Mouse (Mus musculus): ENCODE measurements around the gene Polr2f. TPM values are rescaled to one million over a fixed set of nuclear protein-coding genes. Genes with fewer than 3 reads are reported as not detected.
A peak's percentile ranks its signal among the peaks of the same experiment; 100 is the strongest.

The Polr2f gene
- polyA plus RNA-seq, 1 experiment from 2014 or later, result 293 TPM

- no peaks in the 10 kb centered on the region for H3K9me3 ChIP-seq
- no peak within 1 kb of the TSS for H3K27ac ChIP-seq (replicated peaks)
- ATAC-seq (replicated peaks), result no peak
- H3K36me3 ChIP-seq, result no peaks in the 10 kb centered on the region
- no peaks in the 10 kb centered on the region for H3K4me1 ChIP-seq
- 50% methylated on average over 5 of the region's 5 CpGs for WGBS
- H3K27me3 ChIP-seq, result peaks cover 43% of the 10 kb centered on the region
- no peak within 1 kb of the TSS for H3K4me3 ChIP-seq
- H3K9ac ChIP-seq (replicated peaks), result no peak within 1 kb of the TSS
- H3K4me2 ChIP-seq (replicated peaks), result no peak within 1 kb of the TSS
Observed at GRCm38 (mm10) chr15:79165140-79165539, 24.3 kb downstream of the Polr2f start, which contains the start of gene Sox10. Gene Sox10, minus strand, starts transcription at chr15:79165240.

- Histone ChIP-seq H3K9me3 (no peaks in the 10 kb centered on the region), H3K4me2 (replicated peaks) (no peak overlapping the region), H3K9ac (replicated peaks) (no peak overlapping the region), H3K27ac (replicated peaks) (no peak overlapping the region), H3K4me3 (no peak overlapping the region), H3K36me3 (no peaks in the 10 kb centered on the region), H3K4me1 (no peaks in the 10 kb centered on the region), H3K27me3 (peaks cover 39% of the 10 kb centered on the region)
- WGBS, result 63% methylated on average over 8 of the region's 8 CpGs
- ATAC-seq (replicated peaks), result no peak
Observed at GRCm38 (mm10) chr15:79166712-79167111, 25.9 kb downstream of the Polr2f start.

GRCm38 (mm10) chr15:79176905-79177304 is 36.1 kb downstream of the Polr2f start:
- no peaks in the 10 kb centered on the region for H3K36me3 ChIP-seq
- no peaks in the 10 kb centered on the region for H3K27me3 ChIP-seq
- no peak for ATAC-seq (replicated peaks)
- H3K9me3 ChIP-seq, result no peaks in the 10 kb centered on the region
- WGBS, result 47% methylated on average over 6 of the region's 6 CpGs
- no peaks in the 10 kb centered on the region for H3K4me1 ChIP-seq
- no peak overlapping the region for H3K9ac ChIP-seq (replicated peaks)
- H3K27ac ChIP-seq (replicated peaks), result no peak overlapping the region
- no peak overlapping the region for H3K4me2 ChIP-seq (replicated peaks)
- H3K4me3 ChIP-seq, result no peak overlapping the region

GRCm38 (mm10) chr15:79185213-79185612 is 44.4 kb downstream of the Polr2f start:
- ATAC-seq (replicated peaks), result no peak
- H3K27ac ChIP-seq (replicated peaks), result no peak overlapping the region
- no peaks in the 10 kb centered on the region for H3K36me3 ChIP-seq

DNA sequence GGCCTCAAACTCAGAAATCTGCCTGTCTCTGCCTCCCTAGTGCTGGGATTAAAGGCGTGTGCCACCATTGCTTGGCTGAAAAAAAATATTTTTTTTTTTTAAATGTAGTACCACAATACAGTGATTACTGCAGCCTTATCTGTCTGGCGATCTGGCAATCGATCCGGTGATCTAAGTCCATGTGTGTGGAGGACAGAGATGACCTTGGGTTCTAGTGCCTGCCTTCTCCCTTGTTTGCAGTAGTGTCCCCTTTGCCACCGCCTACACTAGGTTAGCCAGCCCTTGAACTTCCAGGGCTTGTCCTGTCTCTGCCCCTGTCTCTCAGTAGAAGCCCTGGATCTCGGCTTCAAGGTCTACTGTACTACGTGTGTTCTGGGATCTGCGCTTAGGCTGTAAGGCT is 47.0 kb downstream of the Polr2f start:
- 90% methylated on average over 8 of the region's 8 CpGs for WGBS
- Histone ChIP-seq H3K4me1 (peaks cover 6% of the 10 kb centered on the region), H3K27ac (replicated peaks) (no peak overlapping the region), H3K4me3 (no peak overlapping the region), H3K36me3 (no peaks in the 10 kb centered on the region), H3K9me3 (no peaks in the 10 kb centered on the region), H3K9ac (replicated peaks) (no peak overlapping the region), H3K27me3 (no peaks in the 10 kb centered on the region), H3K4me2 (replicated peaks) (no peak overlapping the region)
- no peak for ATAC-seq (replicated peaks)

More at GRCm38 (mm10) chr15:79185213-79185612, 44.4 kb downstream of the Polr2f start:
- Histone ChIP-seq H3K27me3 (no peaks in the 10 kb centered on the region), H3K9ac (replicated peaks) (no peak overlapping the region), H3K4me2 (replicated peaks) (no peak overlapping the region), H3K9me3 (no peaks in the 10 kb centered on the region), H3K4me1 (no peaks in the 10 kb centered on the region), H3K4me3 (no peak overlapping the region)
- WGBS, result 74% methylated on average over 10 of the region's 10 CpGs

- H3K9me3 ChIP-seq, result no peaks in the 10 kb centered on the region
- no peak overlapping the region for H3K4me2 ChIP-seq (replicated peaks)
- H3K36me3 ChIP-seq, result no peaks in the 10 kb centered on the region
- ATAC-seq (replicated peaks), result no peak
- H3K4me1 ChIP-seq, result peaks cover 26% of the 10 kb centered on the region
- no peak overlapping the region for H3K4me3 ChIP-seq
- H3K9ac ChIP-seq (replicated peaks), result no peak overlapping the region
- no peaks in the 10 kb centered on the region for H3K27me3 ChIP-seq
- WGBS, result 94% methylated on average over 2 of the region's 2 CpGs
- no peak overlapping the region for H3K27ac ChIP-seq (replicated peaks)
Observed at GRCm38 (mm10) chr15:79191426-79191825, 50.6 kb downstream of the Polr2f start.

DNA sequence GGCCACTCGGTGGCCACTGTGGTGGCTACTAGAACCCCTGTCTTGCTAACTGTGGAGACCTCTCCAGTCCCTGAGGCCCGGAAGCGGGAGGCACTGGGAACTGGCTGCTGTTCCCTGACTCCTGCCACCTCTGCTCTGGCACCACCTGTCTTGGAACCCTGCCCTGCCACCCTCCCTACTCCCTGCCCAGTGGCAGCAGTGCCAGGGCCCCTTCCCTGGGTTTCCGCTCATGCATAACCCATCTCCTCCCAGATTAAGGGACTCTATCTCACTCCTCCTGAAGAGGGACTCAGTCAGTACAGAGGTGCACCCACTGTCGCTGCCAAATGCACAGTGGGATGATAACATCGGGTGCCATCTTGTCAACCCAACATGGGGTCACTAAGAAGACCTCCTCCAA is 51.6 kb downstream of the Polr2f start:
- peaks cover 26% of the 10 kb centered on the region for H3K4me1 ChIP-seq
- no peak overlapping the region for H3K9ac ChIP-seq (replicated peaks)
- H3K9me3 ChIP-seq, result no peaks in the 10 kb centered on the region
- peak overlapping the region; percentile 95 for H3K27ac ChIP-seq (replicated peaks)
- 0 out of 2 replicates have a peak, but pooled peaks have one; percentile 16 for ATAC-seq (replicated peaks)
- 0 out of 2 replicates have a peak overlapping the region, but pooled peaks have one; percentile 33 for H3K4me2 ChIP-seq (replicated peaks)
- WGBS, result 67% methylated on average over 6 of the region's 6 CpGs
- no peak overlapping the region for H3K4me3 ChIP-seq
- no peaks in the 10 kb centered on the region for H3K36me3 ChIP-seq
- H3K27me3 ChIP-seq, result no peaks in the 10 kb centered on the region

DNA sequence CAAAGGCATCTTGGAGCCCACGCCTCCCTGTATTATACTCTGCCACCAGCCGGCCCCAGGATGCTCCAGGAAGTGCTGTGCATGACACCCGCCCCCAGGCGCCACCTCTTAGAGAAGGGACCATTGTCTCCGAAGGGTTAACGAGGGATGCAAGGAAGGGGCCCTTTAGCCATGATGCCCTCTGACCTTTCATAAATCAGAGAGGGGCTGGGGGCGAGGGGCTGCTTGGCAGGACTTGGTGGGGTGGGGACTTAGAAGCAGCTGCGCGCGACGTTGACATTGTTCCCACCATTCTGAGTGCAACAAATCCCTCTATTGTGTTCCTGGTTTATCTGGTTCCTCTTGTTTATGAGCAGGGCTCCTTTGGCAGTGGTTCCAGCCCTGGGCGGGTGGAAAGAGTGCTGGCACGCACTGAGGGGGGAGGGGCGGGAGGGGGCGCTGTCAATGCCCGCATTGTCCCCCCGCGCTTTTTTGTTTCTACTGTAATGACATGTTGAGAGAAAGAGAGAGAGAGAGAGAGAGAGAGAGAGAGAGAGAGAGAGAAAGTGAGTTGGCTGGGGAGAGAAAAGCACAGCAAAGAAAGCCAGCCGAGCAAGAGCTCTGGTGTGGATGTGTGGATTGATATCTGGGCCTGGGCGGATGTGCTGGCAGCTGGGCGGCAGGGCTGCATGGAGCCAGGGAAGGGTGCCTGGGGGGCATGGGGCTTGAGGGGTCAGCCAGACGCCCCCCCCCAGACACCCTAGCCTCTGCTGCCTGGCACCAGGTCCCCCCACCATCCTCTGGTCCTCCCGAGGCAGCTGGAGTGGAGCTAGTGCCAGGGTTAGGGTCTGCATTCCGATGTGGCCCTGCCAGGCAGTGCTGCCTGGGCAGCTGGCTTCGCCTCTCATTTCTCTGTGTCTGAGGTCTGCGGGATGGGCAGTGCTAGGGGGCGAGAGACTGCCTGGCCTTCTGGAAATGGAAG is 52.4 kb downstream of the Polr2f start:
- H3K4me3 ChIP-seq, result no peak overlapping the region
- peak overlapping the region; percentile 95 for H3K27ac ChIP-seq (replicated peaks)
- ATAC-seq (replicated peaks), result peak; percentile 81
- 5% methylated on average over 27 of the region's 27 CpGs for WGBS
- H3K9ac ChIP-seq (replicated peaks), result peak overlapping the region; percentile 22
- H3K27me3 ChIP-seq, result no peaks in the 10 kb centered on the region
- H3K4me2 ChIP-seq (replicated peaks), result peak overlapping the region; percentile 33
- no peaks in the 10 kb centered on the region for H3K36me3 ChIP-seq
- peaks cover 26% of the 10 kb centered on the region for H3K4me1 ChIP-seq
- H3K9me3 ChIP-seq, result no peaks in the 10 kb centered on the region

DNA sequence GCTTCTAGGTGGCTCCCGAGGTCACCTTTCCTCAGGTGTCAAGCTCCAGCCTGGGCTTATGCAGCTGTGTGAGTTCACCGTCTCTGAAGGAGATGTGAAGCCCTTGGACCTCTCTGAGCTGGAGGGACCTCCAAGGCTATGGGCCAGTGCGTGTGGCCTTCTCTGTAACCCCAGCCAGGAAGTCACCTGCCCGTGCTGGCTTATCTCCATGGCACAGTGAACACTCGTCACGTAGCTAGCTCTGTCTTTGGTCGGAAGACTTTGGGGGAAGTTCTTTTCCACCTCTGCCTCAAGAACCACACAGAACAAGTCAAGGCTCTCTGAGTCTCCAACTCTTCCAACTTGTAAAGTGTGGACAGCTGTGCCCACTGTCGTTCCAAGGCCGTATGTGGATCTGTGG is 53.2 kb downstream of the Polr2f start:
- ATAC-seq (replicated peaks), result no peak
- no peak overlapping the region for H3K9ac ChIP-seq (replicated peaks)
- H3K4me2 ChIP-seq (replicated peaks), result no peak overlapping the region
- H3K4me1 ChIP-seq, result peaks cover 26% of the 10 kb centered on the region
- no peaks in the 10 kb centered on the region for H3K27me3 ChIP-seq
- H3K4me3 ChIP-seq, result no peak overlapping the region
- H3K9me3 ChIP-seq, result no peaks in the 10 kb centered on the region
- H3K27ac ChIP-seq (replicated peaks), result peak overlapping the region; percentile 95
- WGBS, result 82% methylated on average over 9 of the region's 9 CpGs
- H3K36me3 ChIP-seq, result no peaks in the 10 kb centered on the region

DNA sequence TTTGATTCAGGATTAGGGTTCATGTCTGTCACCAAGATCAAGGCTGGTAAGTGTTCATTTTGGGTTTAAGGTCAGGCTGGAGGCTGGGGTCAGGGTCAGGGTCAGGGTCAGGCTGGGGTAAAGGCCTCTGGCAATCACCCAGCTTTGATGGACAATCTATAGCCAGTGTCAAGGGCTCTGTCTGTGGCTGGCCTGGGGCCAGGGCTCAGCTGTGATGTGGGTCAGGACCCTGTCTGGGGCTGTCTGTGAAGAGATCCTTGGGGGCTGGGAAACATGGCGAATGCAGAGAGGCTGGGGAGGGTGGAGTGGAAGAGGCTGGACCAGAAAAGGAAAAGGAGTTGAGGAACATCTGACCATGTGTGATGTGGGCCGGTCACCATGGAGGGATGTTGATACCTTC is 54.1 kb downstream of the Polr2f start:
- no peak overlapping the region for H3K4me3 ChIP-seq
- H3K27me3 ChIP-seq, result no peaks in the 10 kb centered on the region
- 88% methylated on average over 2 of the region's 2 CpGs for WGBS
- no peaks in the 10 kb centered on the region for H3K9me3 ChIP-seq
- H3K9ac ChIP-seq (replicated peaks), result no peak overlapping the region
- no peak overlapping the region for H3K4me2 ChIP-seq (replicated peaks)
- no peaks in the 10 kb centered on the region for H3K36me3 ChIP-seq
- H3K27ac ChIP-seq (replicated peaks), result no peak overlapping the region
- peaks cover 26% of the 10 kb centered on the region for H3K4me1 ChIP-seq
- no peak for ATAC-seq (replicated peaks)

GRCm38 (mm10) chr15:79195492-79195891 is 54.7 kb downstream of the Polr2f start:
- H3K4me3 ChIP-seq, result no peak overlapping the region
- ATAC-seq (replicated peaks), result no peak
- no peak overlapping the region for H3K4me2 ChIP-seq (replicated peaks)
- H3K4me1 ChIP-seq, result peaks cover 26% of the 10 kb centered on the region
- WGBS, result 87% methylated on average over 8 of the region's 8 CpGs
- H3K36me3 ChIP-seq, result no peaks in the 10 kb centered on the region
- H3K9ac ChIP-seq (replicated peaks), result no peak overlapping the region
- no peak overlapping the region for H3K27ac ChIP-seq (replicated peaks)
- no peaks in the 10 kb centered on the region for H3K27me3 ChIP-seq
- H3K9me3 ChIP-seq, result no peaks in the 10 kb centered on the region

GRCm38 (mm10) chr15:79199390-79199976 is 58.7 kb downstream of the Polr2f start:
- Histone ChIP-seq H3K4me2 (replicated peaks) (no peak overlapping the region), H3K36me3 (no peaks in the 10 kb centered on the region), H3K4me1 (peaks cover 23% of the 10 kb centered on the region), H3K9ac (replicated peaks) (no peak overlapping the region), H3K27me3 (no peaks in the 10 kb centered on the region), H3K9me3 (no peaks in the 10 kb centered on the region), H3K27ac (replicated peaks) (no peak overlapping the region), H3K4me3 (no peak overlapping the region)
- 93% methylated on average over 12 of the region's 12 CpGs for WGBS
- no peak for ATAC-seq (replicated peaks)
